Mouse (Mus musculus) ES-E14 (cell line): ENCODE measurements around the gene Rufy1.

Experiments used
- CHD2 ChIP-seq: IDR thresholded peaks from 2 replicates; pipeline ENCODE4 v1.6.1; 2014; ENCODE audit warnings: mild to moderate bottlenecking, low read depth, low read length, inconsistent platforms
- MAFK ChIP-seq: IDR thresholded peaks from 2 replicates; pipeline ENCODE4 v1.6.1; 2014; ENCODE audit warnings: mild to moderate bottlenecking, low read depth, low read length, inconsistent platforms; ENCODE audit not compliant: insufficient read depth
- ZC3H11A ChIP-seq: IDR thresholded peaks from 2 replicates; pipeline ENCODE4 v1.6.1; 2012; ENCODE audit warnings: low read depth, mild to moderate bottlenecking, inconsistent platforms, low read length, borderline replicate concordance
- ZNF384 ChIP-seq: IDR thresholded peaks from 2 replicates; pipeline ENCODE4 v1.6.1; 2012; ENCODE audit warnings: low read depth, low read length, inconsistent platforms

- no peak for TF ChIP-seq CHD2
- TF ChIP-seq ZNF384, result no peak
- TF ChIP-seq MAFK, result no peak
- TF ChIP-seq ZC3H11A, result no peak
Observed at GRCm38 (mm10) chr11:50439857-50440256, 8.9 kb upstream of the Rufy1 start.
